Comparison of ENCODE assay signal across 9 mouse cellular contexts in the genomic region with DNA sequence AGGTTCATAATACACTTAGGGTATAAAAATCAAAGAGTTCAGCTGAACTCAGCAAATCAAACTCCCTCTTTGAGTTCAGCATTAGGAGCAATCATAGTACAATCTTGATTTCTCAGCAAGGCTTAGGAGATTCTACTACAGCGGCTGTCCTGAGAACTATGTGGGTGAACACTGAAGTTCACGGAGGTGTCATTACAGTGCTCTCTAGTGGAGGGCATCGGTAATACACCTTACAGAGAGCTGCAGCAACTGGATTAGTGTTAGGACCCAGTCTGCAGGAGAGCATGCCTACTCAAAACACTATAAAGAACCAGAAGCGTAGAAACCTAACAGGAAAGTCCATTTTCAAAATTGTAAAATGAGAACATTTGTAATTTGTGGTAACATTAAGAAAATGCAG. TPM values are rescaled to one million over a fixed set of nuclear protein-coding genes. Genes with fewer than 3 reads are reported as not detected.
DNase-seq lines count a peak whose midpoint lies in the region; ATAC-seq and TF ChIP-seq lines count a peak whose summit lies in the region.
"Had no signal": no experiment of that assay in that cellular context is flagged by ENCODE, and none has a peak within 500 bp of the region (broad histone marks: within the 10 kb centered on the region; RNA-seq: fewer than 3 reads in every experiment).

No protein-coding gene starts in this region.

- no peak overlapping the region for H3K27ac ChIP-seq in gastrocnemius, adult 2 months
- H3K27ac ChIP-seq: limb, embryonic 12.5 days had no signal

- peak; percentile 23 for DNase-seq in gastrocnemius, adult 2 months
- no peak for DNase-seq in gastrocnemius, postnatal 36 days
- DNase-seq in 3T3-L1 (ENCODE audit: low read depth, low spot score) = peak; percentile 74
- peak; percentile 64 for DNase-seq in WW6 (ENCODE audit: low read depth, low spot score)
- peak; percentile 37 to 72 for DNase-seq in cerebellum, postnatal 25 days
- DNase-seq in kidney, adult 8-10 months = peak; percentile 41 to 71
- peak; percentile 77 for DNase-seq in thymus, postnatal 25 days

- TF ChIP-seq CTCF in gastrocnemius, adult 2 months (IDR thresholded peaks at IDR 0.05) = peak; percentile 80

- H3K4me3 ChIP-seq in gastrocnemius, adult 2 months = no peak overlapping the region
- H3K4me3 ChIP-seq: limb, embryonic 12.5 days had no signal

- intact Hi-C loops in gastrocnemius, adult 2 months (cut with DNase I) = no loop called here
- intact Hi-C loops in gastrocnemius, postnatal 36 days (cut with DNase I) = no loop called here

- peak; percentile 86 for ATAC-seq in megakaryocyte-erythroid progenitor cell, adult 5-6 weeks (replicated peaks; ENCODE audit: low FRiP score, low TSS enrichment, poor library complexity, severe bottlenecking)

RNA-seq across cellular contexts. Expression of gene Sult6b2, which starts 19.0 kb away (rescaled TPM):
- total RNA-seq in gastrocnemius, adult 2 months (2021) = not detected
- total RNA-seq in gastrocnemius, postnatal 36 days (2021) = not detected
- not detected in 2 replicates for total RNA-seq in megakaryocyte-erythroid progenitor cell, adult 5-6 weeks (2014; fragmentation: Nextera tagmentation)
- not detected in 2 replicates for total RNA-seq in megakaryocyte-erythroid progenitor cell, adult 5-6 weeks (2017)

RNA-seq across cellular contexts. Expression of gene Cmas, which starts 28.9 kb away (rescaled TPM):
- total RNA-seq in gastrocnemius, adult 2 months (2021) = 10 to 100 TPM; 27.5 to 31.6 TPM
- total RNA-seq in gastrocnemius, postnatal 36 days (2021) = 10 to 100 TPM; 26.9 to 27.2 TPM
- 56.9 and 59.1 TPM in 2 replicates for total RNA-seq in megakaryocyte-erythroid progenitor cell, adult 5-6 weeks (2014; fragmentation: Nextera tagmentation)
- 49.5 and 84.8 TPM in 2 replicates for total RNA-seq in megakaryocyte-erythroid progenitor cell, adult 5-6 weeks (2017)

Comparison
In these comparisons a context has a peak if more than half of its experiments do, and no peak if none do; other contexts are left out.
1. DNase-seq: peak in gastrocnemius, adult 2 months (single experiment), 3T3-L1 (single experiment), WW6 (single experiment), cerebellum, postnatal 25 days (2 of 2), kidney, adult 8-10 months (2 of 2) and thymus, postnatal 25 days (single experiment); none in gastrocnemius, postnatal 36 days (0 of 2).